Mouse (Mus musculus) gastrocnemius, adult 2 months (tissue): ENCODE measurements at regions not wholly inside any gene's neighbourhood (a gene's known extent, or its start where the extent isn't known, plus 50 kb on each side); places are given as distances from the start of the nearest gene placed in this dataset.

Experiments used
- DNase-seq: peaks from one replicate; pipeline ENCODE4 v3.0.0; 2022
- H3K27ac ChIP-seq: fragments of 200-600 bp; 2 replicates; pipeline ENCODE4 v1.8.1; 2022; ENCODE audit warnings: mild to moderate bottlenecking
- H3K4me3 ChIP-seq: fragments of 200-600 bp; 2 replicates; pipeline ENCODE4 v1.8.1; 2022; ENCODE audit warnings: mild to moderate bottlenecking, moderate library complexity
- CTCF ChIP-seq: fragments of 200-600 bp; IDR thresholded peaks from 2 replicates; pipeline ENCODE4 v1.8.1; 2022; ENCODE audit warnings: antibody characterized with exemption, mild to moderate bottlenecking, moderate library complexity
- intact Hi-C: fragments of 180-260 bp; cut with DNase I; formaldehyde crosslinking; loops from one replicate; pipeline ENCODE4 v1.15.1; 2025

DNA sequence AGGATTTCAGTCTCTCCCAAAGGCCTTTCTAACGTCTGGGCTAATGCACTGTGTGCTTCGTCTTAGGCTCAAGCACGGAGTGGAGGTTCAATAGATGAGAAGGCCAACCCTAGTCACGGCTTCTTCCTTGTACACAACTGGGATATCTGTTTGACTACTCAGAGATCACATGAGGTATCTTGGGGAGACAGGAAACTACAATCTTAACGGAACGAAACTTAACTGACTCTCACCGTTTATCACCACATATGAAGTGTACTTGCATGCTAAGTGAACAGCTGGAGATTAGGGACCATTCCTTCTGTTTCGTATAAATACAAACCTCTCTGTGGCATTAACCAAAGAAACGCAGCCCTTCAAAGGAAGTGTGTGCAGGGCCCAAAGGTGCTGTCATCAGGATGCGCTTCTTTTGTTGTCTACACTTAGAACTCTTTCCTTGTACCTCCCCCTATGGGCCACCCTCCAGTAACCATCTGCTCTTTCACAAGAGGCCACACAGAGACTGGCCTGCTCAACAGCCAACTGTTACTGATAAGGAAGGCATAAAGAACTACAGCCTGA, 55.8 kb upstream of the Cdkn2b start:
- no peak overlapping the region for H3K4me3 ChIP-seq
- no peak overlapping the region for H3K27ac ChIP-seq
- intact Hi-C loops, result no loop called here
- no peak for DNase-seq
- TF ChIP-seq CTCF, result no peak

GRCm38 (mm10) chr4:89365875-89366274, 55.0 kb upstream of the Cdkn2b start:
- intact Hi-C loops, result no loop called here
- H3K27ac ChIP-seq, result no peak overlapping the region
- no peak for DNase-seq
- no peak overlapping the region for H3K4me3 ChIP-seq
- no peak for TF ChIP-seq CTCF

DNA sequence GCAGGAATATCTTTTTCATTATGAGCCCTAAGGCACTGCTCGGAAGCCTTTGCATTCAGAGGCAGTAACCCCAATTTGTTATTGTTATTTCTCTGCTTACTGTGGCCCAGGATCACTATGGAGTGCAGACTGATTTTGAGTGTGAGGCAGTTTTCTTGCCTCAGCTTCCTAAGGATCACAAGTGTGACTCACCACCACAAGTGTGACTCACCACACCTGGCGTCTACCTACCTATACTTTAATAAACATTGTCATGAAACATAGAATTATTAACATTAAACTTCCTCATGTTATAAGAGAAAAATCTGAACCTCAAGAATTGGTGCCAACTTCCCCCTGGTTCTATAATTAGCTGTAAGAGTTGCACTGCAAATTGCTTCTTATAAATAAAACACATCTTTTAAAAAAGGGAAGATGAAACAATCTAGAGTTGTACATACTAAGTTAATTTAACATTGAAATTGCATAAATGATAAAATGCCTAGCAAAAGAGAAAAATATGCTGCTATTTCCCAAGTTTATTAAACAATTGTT, 52.4 kb upstream of the Cdkn2b start:
- no peak overlapping the region for H3K27ac ChIP-seq
- TF ChIP-seq CTCF, result no peak
- H3K4me3 ChIP-seq, result no peak overlapping the region
- no peak for DNase-seq
- intact Hi-C loops, result no loop called here

DNA sequence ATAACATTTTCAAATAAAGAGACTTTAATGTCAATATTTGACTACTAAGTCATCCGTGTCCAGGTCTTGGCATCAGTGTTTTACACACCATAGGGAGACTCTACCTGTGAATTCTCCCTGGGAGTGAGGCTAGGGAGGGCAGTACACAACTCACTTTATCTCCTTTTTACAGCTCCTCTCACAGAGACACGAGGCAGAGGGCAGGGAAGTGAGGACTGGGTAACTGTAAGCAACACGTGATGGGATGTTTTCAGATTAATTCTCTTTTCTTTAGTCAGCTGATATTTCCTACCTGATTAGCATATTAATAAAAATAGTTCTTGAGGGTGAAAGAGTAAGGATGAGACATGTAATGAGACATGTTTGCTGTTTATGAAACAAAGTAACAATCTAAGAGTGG, 51.8 kb upstream of the Cdkn2b start:
- Histone ChIP-seq H3K27ac (no peak overlapping the region), H3K4me3 (no peak overlapping the region)
- no peak for DNase-seq
- TF ChIP-seq CTCF, result no peak
- intact Hi-C loops, result no loop called here

- intact Hi-C loops, result no loop called here
Measured at GRCm38 (mm10) chr4:89361316-89361715, 50.5 kb upstream of the Cdkn2b start.

More at GRCm38 (mm10) chr4:89361316-89361715, 50.5 kb upstream of the Cdkn2b start:
- DNase-seq, result no peak
- H3K4me3 ChIP-seq, result no peak overlapping the region
- no peak overlapping the region for H3K27ac ChIP-seq
- TF ChIP-seq CTCF, result no peak
